Mouse (Mus musculus) testis, postnatal 14 days (tissue): ENCODE results near the gene Slc25a42.
A peak's percentile ranks its signal among the peaks of the same experiment; 100 is the strongest.

Experiments used
- DNase-seq: peaks from one replicate; pipeline ENCODE4 v3.0.0; 2021; ENCODE audit warnings: low spot score

Slc25a42 gene

DNA sequence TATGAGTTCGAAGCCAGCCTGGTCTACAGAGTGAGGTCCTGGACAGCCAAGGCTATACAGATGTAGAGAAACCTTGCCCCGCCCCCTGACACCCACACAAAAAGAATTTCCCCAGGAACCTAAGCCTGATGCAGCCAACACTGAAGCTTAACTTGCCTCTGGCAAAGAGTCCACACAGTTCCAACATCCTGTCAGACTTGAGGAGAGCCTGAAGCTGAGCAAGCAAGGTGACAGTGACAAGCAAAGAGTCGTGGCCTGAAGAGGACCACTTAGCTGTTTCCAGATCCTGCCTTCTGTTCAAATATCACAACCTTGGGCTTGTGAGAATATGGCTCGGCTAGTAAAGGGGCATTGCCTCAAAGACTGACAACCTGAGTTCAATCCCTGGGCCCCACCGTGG is 3.0 kb upstream of the Slc25a42 start:
- DNase-seq = no peak

DNA sequence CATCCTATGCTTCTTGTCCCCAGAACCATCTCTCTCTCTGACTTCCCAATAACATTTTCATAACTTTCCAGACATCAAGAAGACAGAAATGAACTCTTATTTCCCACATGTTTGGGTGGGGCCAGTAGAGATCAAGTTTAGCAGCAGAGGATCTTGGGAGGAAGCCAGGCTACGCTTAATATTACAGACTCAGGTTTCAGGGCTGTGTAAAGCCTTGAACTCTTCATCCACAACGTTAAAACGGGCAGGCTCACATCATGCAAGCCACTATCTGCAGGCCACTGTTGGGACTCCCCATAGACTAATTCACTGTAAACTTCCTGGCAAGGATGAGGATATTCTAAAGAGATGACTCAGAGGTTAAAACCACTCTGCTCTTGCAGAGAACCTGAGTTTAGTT is 2.3 kb upstream of the Slc25a42 start:
- DNase-seq = no peak

DNA sequence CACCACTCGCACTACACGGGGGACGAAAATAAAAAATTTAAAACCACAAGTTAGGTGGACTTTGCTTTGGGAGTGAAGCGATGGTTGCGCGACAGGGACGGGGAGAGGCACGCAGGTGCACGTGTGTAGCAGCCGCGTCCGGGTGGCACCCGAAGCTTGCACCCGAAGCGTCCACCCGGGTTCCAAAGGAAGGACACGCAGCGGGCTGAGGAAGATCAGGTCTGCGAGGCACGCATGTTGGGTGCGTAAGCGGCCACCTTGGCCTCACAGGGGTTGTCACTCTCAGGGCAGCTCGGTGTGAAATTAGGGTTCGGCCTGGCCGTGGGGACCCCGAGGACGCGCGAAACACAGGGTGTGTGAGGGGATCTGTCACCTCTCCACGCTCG is 386 bp downstream of the Slc25a42 start:
- peak; percentile 71 for DNase-seq

DNA sequence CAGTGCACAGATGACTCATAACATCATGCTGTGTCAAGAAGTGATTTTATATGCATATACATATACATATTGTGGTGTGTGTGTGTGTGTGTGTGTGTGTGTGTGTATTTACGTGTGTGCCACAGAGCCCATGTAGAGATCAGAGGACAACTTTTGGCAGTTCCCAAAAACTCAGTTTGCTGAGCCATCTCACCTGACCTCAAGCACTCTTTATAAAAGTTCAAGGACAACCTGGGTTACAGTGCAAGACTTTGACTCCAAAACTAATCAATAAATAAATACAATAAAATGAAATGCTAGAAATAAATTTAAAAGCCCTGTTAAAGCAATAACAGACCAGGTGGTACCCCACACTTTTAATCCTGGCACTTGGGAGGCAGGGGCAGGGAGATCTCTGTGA is 830 bp downstream of the Slc25a42 start:
- DNase-seq = no peak

DNA sequence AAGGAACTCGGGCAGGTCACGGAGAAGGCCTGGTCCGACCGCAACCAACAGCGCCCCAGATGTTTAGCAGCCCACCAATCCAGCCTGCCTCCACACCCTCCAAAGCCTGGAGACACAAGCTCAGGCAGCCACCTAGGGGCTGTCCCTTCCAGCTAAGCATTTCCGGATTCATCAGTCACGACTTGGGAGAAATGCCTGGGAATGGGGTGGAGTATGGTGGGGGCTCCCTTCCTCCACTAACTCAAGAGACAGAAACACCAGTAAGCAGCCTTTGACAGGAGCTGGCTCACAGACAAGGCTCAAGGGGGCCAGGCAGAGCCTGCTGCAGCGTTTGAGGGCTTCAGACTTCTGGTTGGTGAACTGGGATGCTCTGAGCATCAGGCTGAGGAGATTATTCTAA is 1.6 kb downstream of the Slc25a42 start:
- no peak for DNase-seq

DNA sequence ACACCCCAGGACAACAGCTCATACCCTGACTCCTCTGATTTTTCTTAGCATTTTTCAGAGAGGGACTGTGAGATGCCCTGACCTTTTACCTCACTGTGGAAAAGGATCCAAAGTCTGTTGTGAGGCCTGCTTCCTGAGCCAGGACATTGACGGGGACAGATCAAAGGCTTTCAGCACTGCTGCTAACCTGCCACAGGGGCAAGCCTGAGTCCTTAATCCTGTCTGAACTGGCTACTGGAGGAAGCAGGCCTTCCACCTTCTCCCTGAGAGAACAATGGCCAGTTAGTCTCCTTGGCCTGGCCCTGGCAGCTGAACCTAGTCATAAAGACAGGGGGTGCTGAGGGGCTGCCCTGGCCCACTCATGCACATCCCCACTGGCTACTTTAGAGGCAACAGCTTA is 4.0 kb downstream of the Slc25a42 start:
- no peak for DNase-seq

DNA sequence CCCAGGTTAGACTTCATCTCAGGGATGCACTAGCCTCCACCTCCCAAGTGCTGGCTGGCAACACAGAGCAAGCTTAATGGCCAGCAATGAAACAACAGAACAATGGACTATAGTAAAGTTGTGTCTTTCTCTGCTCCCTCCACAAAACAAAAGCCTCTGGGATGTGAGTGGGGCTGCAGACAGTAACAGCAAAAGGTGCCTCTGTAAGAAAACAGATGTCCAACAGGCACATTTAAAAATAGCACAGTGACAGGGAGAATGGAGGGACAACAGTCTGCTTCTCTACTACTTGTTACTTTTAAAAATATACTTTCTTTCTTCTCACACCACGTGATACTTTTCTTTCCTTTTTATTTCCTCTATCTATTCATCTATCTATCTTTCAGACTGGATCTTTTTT is 7.3 kb downstream of the Slc25a42 start:
- DNase-seq = no peak

DNA sequence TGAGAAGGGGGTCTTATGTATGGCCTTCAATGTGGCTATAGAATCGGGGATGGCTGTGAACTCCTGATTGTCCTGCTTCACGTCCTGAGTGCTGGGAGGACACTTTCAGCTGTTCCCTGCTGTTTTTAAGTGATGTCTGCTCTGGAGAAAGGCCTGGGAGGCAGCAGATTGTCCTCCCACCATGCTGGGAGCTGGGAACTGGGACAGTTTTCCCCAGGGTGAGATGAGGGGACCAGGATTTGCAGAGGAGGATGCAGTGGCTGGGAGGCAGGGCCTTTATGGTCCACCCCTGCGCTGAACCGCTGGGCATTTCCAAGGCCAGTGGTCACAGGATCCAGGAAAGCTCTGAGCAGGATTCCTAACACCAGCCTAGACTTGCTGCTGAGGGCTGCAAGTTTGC is 9.0 kb downstream of the Slc25a42 start:
- no peak for DNase-seq

DNA sequence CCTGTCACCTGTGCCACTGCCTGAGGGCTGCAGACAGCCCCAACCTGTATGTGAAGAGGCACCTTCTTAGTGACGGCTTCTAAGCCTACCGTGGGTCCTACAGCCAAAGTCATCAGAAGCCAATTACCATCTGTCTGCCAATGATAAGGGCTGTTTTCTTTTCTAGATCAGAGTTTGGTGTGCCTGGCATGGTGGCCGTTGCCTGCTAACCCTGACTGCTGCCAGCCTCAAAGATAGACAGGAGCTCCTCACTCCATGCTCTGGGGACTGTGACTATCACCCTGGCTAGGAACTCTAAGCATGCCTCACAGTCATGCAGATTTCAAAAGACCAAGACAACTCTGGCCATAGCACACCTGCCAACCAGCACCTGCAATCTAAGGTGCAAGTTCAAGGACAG is 10.7 kb downstream of the Slc25a42 start:
- no peak for DNase-seq

DNA sequence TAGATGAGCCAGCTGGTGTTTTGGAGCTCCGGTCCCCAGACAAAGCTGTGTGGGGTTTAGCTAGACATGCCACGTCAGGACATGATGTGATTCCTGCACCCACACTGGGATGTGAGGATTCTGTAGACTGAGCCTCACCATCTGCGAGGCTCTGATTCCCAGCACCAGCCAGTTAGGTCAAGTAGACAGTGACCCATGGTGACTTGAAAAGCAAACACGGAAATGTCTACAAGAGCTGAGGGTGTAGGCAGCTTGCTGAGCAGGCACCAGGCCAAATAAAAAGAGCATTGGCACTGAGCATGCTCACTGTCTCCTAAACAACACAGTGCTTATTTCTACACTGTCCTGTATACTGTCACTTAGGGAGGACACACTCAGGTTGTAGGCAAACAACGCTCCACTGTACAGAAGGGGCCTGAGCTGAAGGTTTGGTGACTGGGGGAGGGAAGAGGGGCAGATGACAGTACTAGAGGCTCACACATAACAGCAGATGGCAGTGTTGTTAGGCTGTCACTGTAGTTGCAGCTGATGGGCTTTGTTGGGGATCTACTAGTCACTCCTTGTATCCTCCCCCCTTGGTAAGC is 11.9 kb downstream of the Slc25a42 start:
- no peak for DNase-seq

DNA sequence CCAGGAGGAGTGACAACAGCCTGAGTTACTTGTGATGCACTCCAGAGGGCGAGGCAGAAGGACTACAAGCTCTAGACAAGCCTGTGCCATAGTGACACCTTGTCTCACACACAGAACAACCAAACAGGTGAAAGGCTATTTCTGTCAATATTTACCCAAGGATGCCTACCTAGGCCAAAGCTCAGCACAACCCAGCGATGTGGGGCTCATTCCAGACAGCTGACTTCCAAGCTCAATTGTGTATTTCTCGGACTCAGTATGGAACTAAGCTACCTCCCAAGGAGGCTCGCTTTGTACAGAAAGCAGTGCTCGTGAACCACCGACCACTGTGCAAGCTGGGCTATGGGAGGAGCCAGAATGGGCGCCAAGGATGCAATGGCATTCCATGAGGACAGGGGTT is 14.5 kb downstream of the Slc25a42 start:
- no peak for DNase-seq

DNA sequence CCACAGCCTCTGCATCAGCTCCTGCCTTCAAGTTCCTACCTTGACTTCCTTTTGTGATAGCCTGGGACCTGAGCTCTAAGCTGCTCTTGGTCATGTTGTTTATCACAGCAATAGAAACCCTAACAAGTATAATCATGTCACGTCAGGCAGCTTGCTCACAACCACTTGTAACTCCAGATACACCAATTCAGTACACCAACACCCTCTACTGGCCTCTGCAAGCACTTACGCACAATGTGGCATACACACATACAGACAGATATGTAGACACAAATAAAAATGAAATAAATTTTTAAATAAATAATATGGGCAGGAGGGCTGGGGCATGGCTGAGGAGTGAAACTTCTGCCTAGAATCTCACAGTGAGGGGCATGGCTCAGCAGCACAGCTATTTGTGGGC is 16.3 kb downstream of the Slc25a42 start:
- no peak for DNase-seq

DNA sequence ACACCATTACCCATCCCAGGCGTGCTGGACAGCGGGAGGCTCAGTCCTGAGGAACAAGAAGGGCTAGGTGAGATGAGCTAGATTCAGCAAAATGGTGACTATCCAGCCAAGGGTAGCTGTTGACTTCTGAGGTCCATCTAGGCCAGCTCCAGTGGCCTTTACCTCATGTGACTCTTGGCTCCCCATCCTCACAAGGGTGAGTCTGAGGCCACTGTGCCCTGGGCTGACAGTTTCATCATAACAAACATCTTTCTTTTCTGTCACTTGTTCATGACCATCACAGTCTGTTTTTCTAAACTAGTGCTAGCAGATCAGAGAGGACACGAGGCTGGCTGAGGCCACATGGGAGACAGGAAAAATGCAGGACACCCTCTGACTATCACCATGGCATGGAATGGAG is 17.9 kb downstream of the Slc25a42 start:
- DNase-seq = no peak

DNA sequence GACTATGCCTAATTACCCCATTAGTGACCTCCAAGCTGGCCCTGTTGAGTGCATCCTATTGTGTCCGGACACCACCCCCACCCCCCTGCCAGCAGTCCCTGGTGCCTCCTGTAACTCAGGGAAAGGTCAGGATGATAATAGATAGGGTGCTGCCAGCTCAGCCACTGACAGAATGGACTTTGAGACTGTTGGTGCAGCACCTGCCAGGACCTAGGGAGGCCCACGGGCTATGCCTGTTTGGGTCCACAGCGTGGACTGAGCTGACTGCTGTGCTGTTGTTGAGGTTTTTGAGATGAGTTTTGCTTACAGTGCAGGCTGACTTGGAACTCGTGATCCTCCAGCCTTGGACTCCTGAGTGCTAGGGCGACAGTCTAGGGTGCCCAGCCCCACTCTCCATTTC is 18.9 kb downstream of the Slc25a42 start:
- DNase-seq = no peak

DNA sequence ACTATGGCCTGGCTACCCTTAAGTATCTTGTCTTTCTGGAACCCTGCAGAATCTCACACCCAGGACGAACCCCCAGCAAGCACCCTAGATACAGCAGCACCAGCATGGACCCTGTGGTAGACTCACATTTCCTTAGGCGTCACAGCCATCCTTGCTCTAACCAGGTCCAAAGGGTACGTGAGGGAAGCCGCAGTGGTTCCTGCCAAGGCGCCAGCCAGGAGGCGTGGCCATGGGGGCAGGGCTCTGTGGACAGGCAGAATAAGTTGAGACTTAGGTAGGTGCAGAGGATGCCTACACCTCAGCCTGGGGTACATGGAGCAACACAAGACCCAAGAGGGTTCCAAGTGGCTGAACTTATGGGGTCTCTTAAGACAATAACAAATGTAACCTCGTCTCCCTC is 23.4 kb downstream of the Slc25a42 start:
- no peak for DNase-seq

DNA sequence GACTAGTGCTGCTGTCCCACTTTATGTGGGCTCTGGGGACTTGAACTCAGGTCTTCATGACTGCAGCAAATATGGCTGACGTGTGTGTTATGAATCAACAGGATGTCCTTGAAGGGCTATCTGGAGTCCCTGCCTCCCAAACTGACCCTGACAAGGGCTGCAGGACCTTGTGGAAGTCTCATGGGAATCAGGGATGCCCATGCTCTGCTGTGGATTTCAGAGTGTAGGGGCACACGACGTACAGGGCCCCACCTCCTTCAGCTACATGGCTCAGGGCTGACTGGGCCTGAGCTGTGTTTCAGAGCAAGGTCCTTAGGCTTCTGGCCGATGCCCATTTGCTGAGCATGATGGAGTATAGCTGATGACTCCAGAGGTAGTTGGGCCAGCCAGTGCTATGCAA is 28.9 kb downstream of the Slc25a42 start:
- no peak for DNase-seq

DNA sequence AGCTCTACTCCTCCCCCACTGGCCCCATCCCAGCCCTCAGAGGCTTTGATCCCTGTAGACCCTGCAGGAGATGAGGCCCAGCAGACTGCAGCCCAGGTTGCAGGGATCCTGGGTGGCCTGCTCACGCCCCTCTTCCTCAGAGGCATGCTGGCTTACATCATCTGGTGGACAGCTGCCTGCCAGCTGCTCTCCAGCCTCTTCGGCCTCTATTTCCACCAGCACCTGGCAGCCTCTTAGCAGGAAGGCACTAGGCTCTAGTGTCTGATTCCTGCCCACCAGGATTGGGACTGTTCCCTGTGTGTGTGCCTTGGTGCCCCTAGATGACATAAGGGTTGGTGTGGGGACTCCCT is 30.2 kb downstream of the Slc25a42 start:
- DNase-seq = no peak

DNA sequence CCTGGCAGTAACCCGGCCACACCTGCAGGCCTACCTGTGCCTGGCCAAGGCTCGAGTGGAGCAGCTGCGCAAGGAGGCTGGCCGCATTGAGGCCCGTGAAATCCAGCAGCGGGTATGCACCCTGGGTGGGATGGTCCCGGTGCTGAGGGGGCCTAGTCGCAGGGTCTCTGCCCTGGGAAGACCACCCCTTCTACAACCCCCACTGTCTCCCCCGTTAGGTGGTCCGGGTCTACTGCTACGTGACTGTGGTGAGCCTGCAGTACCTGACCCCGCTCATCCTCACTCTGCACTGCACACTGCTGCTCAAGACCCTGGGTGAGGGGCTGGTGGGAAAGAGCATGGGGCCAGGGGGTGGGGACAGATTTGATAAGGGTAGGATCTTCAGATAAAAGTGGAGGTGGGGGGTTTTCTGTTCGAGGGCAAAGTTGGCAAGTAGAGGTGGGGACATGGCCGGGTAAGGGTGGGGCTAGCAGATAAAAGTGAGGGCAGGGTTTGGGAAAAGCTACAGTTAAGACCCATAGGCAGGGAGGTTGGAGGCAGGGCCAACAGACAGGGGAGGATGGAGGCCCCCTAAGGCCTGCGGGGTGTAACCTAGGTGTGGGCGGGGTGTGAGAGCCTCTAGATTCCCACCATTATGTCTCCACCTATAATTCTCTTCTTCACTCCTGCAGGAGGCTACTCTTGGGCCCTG is 30.7 kb downstream of the Slc25a42 start:
- DNase-seq = no peak

DNA sequence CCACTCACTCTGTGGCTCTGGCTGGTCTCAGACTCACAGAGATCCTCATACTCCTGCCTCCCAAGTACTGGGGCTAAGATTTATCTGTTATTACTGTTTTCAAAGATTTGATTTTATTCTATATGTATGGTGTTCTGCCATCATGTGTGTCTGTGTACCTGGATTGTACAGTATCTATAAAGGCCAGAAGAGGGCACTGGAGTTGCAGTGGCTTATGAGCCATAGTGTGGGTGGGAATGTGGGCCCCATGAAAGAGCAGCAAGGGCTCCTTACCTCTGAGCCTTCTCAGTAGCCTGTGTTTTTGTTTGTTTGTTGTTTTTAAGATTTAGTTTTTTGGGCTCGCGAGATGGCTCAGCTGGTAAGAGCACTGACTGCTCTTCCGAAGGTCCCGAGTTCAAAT is 33.0 kb downstream of the Slc25a42 start:
- no peak for DNase-seq

DNA sequence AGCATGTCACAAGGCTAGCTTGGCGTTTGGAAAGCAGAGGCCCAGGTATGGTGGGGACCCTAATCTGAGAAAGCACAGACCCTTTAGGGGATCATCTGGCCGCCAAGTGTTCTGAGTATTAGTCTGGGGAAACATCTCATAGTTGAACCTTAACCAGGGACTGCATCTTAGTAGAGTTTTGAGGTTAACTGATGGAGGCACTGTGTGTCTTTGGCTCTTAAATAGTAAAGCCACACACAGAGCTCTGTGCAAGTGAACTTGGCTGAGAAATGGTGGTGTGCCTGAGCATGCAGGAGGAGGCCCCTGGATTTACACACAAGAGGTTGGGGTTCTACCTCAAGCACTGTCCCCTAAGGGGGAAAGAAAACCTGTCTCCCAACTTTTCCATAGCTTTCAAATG is 33.9 kb downstream of the Slc25a42 start:
- DNase-seq = no peak

DNA sequence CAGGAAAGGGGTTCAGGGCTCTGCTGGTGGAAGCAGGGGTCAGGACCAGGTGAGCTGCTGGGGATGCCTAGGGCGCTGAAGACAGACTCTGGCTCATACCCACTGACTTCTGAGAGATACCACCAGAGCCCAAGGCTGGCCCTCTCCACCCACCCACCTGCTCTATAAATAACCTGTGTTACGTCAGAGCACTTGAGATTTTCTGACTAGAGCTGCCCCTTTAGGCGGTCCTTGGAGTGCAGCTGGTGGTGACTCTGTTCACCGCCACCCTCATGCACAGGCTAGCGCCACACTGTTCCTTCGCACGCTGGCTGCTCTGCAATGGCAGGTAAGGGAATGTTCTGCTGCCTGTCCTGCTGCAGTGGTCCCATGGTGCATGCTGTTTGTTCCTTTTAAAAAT is 38.0 kb downstream of the Slc25a42 start:
- DNase-seq = no peak

DNA sequence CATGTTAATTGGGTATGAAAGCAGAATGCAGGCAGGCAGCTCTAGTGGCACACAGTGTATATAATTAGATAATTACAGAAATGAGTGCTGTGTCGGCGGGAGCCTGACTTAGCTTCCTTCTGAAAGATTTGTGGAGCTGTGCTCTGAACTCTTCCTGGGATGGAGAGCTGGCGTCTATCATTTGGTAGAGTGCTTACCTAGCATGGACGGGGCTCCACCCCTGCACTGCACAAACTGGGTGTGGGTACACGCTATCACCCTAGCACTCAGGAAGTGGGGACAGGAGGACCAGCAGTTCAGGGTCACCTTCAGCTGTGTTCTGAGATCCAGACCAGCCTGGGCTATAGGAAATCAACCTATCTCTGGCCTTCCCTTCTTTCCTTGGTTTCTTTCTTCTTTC is 38.8 kb downstream of the Slc25a42 start:
- DNase-seq = no peak

DNA sequence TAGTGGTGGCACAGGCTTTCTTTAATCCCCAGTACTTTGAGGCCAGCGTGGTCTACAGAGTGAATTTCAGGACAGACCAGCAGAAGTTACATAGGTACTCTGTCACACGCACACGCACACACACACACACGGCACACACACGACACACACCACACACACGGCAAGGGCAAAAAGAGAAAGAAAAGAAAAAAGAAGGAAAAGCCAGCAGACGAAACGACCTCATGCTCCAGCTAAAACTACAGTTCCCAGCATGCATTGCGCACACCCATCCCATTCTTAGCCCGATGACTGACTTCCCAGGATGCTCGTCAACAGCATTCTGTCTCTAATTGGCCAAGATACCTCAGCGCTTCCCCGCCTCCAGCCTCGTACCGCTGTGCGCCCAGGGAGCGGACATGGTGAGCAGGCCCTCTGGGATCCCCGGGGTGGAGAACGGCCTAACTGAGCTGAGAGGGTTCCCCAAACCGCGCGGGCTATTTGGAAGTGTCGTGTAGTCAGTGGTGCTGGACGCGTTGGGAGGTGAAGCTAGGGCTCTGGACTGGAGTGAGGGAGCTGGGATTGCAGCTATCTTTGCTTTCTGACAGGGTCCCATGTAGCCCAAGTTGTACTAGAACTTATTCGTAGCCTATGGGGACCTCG is 39.9 kb downstream of the Slc25a42 start, which contains the start of gene Tmem161a:
TSS of gene Tmem161a (plus strand) at position 314 of the 639 bp plus-strand sequence.
- DNase-seq = peak; percentile 91

DNA sequence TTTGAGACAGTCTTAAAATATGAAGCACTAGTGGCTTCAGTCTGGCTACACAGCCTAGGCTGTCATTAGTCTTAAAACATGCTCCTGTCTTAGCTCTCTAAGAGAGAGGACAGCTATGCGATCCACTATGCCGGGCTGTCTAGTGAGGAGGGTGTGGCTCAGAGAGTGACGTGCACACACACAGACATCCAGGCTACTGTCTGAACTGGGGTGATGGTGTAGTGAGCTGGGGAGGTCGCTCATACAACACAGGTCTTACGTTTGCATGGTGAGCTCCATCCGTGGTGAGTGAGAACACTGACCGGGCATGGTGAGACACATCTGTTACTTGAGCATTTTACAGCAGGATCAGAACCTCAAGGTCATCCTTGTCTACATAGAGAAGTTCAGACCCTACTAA is 40.9 kb downstream of the Slc25a42 start:
- no peak for DNase-seq
